ENCODE assay signal across 39 mouse cellular contexts in genomic region chr9:15869456-15869855, GRCm38 (mm10). TPM values are rescaled to one million over a fixed set of nuclear protein-coding genes. Genes with fewer than 3 reads are reported as not detected.
"Had no signal": no experiment of that assay in that cellular context is flagged by ENCODE, and none has a peak within 500 bp of the region (broad histone marks: within the 10 kb centered on the region; RNA-seq: fewer than 3 reads in every experiment).

No protein-coding gene starts in this region.

- H3K4me1 ChIP-seq: hindbrain, embryonic 10.5 days; hindbrain, embryonic 12.5 days; intestine, embryonic 15.5 days; liver, embryonic 13.5 days; liver, embryonic 15.5 days had no signal

- H3K9me3 ChIP-seq: heart, embryonic 12.5 days; hindbrain, embryonic 10.5 days; hindbrain, embryonic 12.5 days; intestine, embryonic 15.5 days; limb, embryonic 10.5 days; limb, embryonic 12.5 days; liver, embryonic 13.5 days; liver, embryonic 15.5 days had no signal

- H3K36me3 ChIP-seq: heart, embryonic 12.5 days; hindbrain, embryonic 10.5 days; hindbrain, embryonic 12.5 days; intestine, embryonic 15.5 days; limb, embryonic 10.5 days; limb, embryonic 12.5 days; liver, embryonic 13.5 days; liver, embryonic 15.5 days had no signal

- H3K4me2 ChIP-seq: heart, embryonic 12.5 days; hindbrain, embryonic 12.5 days; hindbrain, embryonic 14.5 days; intestine, embryonic 15.5 days; limb, embryonic 12.5 days; liver, embryonic 11.5 days; liver, embryonic 13.5 days; liver, embryonic 15.5 days had no signal

- H3K27me3 ChIP-seq: intestine, embryonic 15.5 days had no signal

- H3K9ac ChIP-seq: heart, embryonic 12.5 days; hindbrain, embryonic 12.5 days; hindbrain, embryonic 14.5 days; intestine, embryonic 15.5 days; limb, embryonic 12.5 days; liver, embryonic 13.5 days; liver, embryonic 15.5 days had no signal

- DNase-seq: gastrocnemius, postnatal 14 days; gastrocnemius, postnatal 36 days; heart, adult 2 months; heart, postnatal 10 days; heart, postnatal 4 days; kidney, adult 18-20 months; kidney, adult 8-10 months; kidney, postnatal 10 days; kidney, postnatal 25 days; kidney, postnatal 4 days; liver; liver, embryonic 13.5 days had no signal

- H3K27ac ChIP-seq: heart, adult 2 months; hindbrain, embryonic 10.5 days; hindbrain, embryonic 12.5 days; hindbrain, embryonic 14.5 days; intestine, embryonic 15.5 days; layer of hippocampus, adult 2 months; left cerebral cortex, adult 2 months; limb, embryonic 10.5 days; limb, embryonic 12.5 days; liver, embryonic 13.5 days; liver, embryonic 15.5 days had no signal

- H3K4me3 ChIP-seq: heart, adult 2 months; heart, embryonic 12.5 days; hindbrain, embryonic 10.5 days; hindbrain, embryonic 12.5 days; intestine, embryonic 15.5 days; layer of hippocampus, adult 2 months; left cerebral cortex, adult 2 months; limb, embryonic 10.5 days; limb, embryonic 12.5 days; liver, embryonic 13.5 days; liver, embryonic 15.5 days had no signal

- ATAC-seq: hindbrain, embryonic 16.5 days; inflammation-experienced regulatory T-cells, adult 6 months; intestine, embryonic 15.5 days; intestine, postnatal 0 days had no signal

RNA-seq across cellular contexts. Expression of gene Mtnr1b, which starts 4.9 kb away (rescaled TPM):
- total RNA-seq: gastrocnemius, adult 18-20 months; gastrocnemius, adult 8-10 months; gastrocnemius, postnatal 14 days; gastrocnemius, postnatal 36 days; granulocyte monocyte progenitor cell, adult 5-6 weeks; heart, adult 2 months; heart, postnatal 10 days; heart, postnatal 25 days; heart, postnatal 4 days; layer of hippocampus, adult 2 months; layer of hippocampus, postnatal 10 days; layer of hippocampus, postnatal 25 days; left cerebral cortex, adult 2 months; left cerebral cortex, postnatal 14 days; left cerebral cortex, postnatal 36 days had no signal
- polyA plus RNA-seq: heart, adult 2 months; heart, embryonic 12.5 days; heart, embryonic 14.5 days; heart, embryonic 16.5 days; hindbrain, embryonic 10.5 days; hindbrain, embryonic 12.5 days; hindbrain, embryonic 14.5 days; hindbrain, embryonic 16.5 days; inflammation-experienced regulatory T-cells, adult 6 months; intestine, embryonic 15.5 days; intestine, postnatal 0 days; kidney, embryonic 14.5 days; kidney, embryonic 16.5 days; limb, embryonic 10.5 days; limb, embryonic 12.5 days; limb, embryonic 14.5 days; liver, embryonic 11.5 days; liver, embryonic 13.5 days; liver, embryonic 15.5 days had no signal
